Mouse (Mus musculus): ENCODE results near the gene Tpp2.
"Not testable (repeated sequence)": the region's sequence is repeated elsewhere in the genome, so short reads cannot be mapped to it uniquely, and the experiment has no call there.

Tpp2 gene

GRCm38 (mm10) chr1:43933488-43934415 lies at the start of gene Tpp2:
TSS of gene Tpp2 (plus strand) at chr1:43933647.
- peak; percentile 98 to 99 for DNase-seq (ENCODE audit: low spot score in 2 of 2)

GRCm38 (mm10) chr1:43888358-43888757 lies 45.1 kb upstream of the Tpp2 start:
- not testable (repeated sequence) for DNase-seq (ENCODE audit: low spot score in 2 of 2)

GRCm38 (mm10) chr1:43895742-43896141 lies 37.7 kb upstream of the Tpp2 start:
- DNase-seq (ENCODE audit: low spot score in 2 of 2): no peak

GRCm38 (mm10) chr1:43897131-43897530 lies 36.3 kb upstream of the Tpp2 start:
- DNase-seq (ENCODE audit: low spot score in 2 of 2): no peak

GRCm38 (mm10) chr1:43897987-43898386 lies 35.5 kb upstream of the Tpp2 start:
- DNase-seq (ENCODE audit: low spot score in 2 of 2): no peak

GRCm38 (mm10) chr1:43898991-43899714 lies 34.3 kb upstream of the Tpp2 start:
- DNase-seq (ENCODE audit: low spot score in 2 of 2): peak in 1 of 2 experiments; percentile 31

GRCm38 (mm10) chr1:43902417-43902816 lies 31.0 kb upstream of the Tpp2 start:
- no peak for DNase-seq (ENCODE audit: low spot score in 2 of 2)

GRCm38 (mm10) chr1:43902855-43903254 lies 30.6 kb upstream of the Tpp2 start:
- no peak for DNase-seq (ENCODE audit: low spot score in 2 of 2)

- DNase-seq (ENCODE audit: low spot score in 2 of 2): no peak
Observed at GRCm38 (mm10) chr1:43915428-43915827, 18.0 kb upstream of the Tpp2 start.

- no peak for DNase-seq (ENCODE audit: low spot score in 2 of 2)
Observed at GRCm38 (mm10) chr1:43916854-43917253, 16.6 kb upstream of the Tpp2 start.

GRCm38 (mm10) chr1:43934416-43934810 lies 966 bp downstream of the Tpp2 start:
- DNase-seq (ENCODE audit: low spot score in 2 of 2): no peak

GRCm38 (mm10) chr1:43939310-43939709 lies 5.9 kb downstream of the Tpp2 start:
- DNase-seq (ENCODE audit: low spot score in 2 of 2): no peak

GRCm38 (mm10) chr1:43941476-43942217 lies 8.2 kb downstream of the Tpp2 start:
- no peak for DNase-seq (ENCODE audit: low spot score in 2 of 2)

GRCm38 (mm10) chr1:43942814-43943213 lies 9.4 kb downstream of the Tpp2 start:
- DNase-seq (ENCODE audit: low spot score in 2 of 2): no peak

GRCm38 (mm10) chr1:43953679-43954078 lies 20.2 kb downstream of the Tpp2 start:
- no peak for DNase-seq (ENCODE audit: low spot score in 2 of 2)

- DNase-seq (ENCODE audit: low spot score in 2 of 2): no peak
Observed at GRCm38 (mm10) chr1:43964381-43964780, 30.9 kb downstream of the Tpp2 start.

GRCm38 (mm10) chr1:43966756-43967155 lies 33.3 kb downstream of the Tpp2 start:
- no peak for DNase-seq (ENCODE audit: low spot score in 2 of 2)

- DNase-seq (ENCODE audit: low spot score in 2 of 2): no peak
Observed at GRCm38 (mm10) chr1:43969361-43969760, 35.9 kb downstream of the Tpp2 start.

GRCm38 (mm10) chr1:43971089-43971488 lies 37.6 kb downstream of the Tpp2 start:
- DNase-seq (ENCODE audit: low spot score in 2 of 2): no peak

- no peak for DNase-seq (ENCODE audit: low spot score in 2 of 2)
Observed at GRCm38 (mm10) chr1:43996914-43997589, 63.6 kb downstream of the Tpp2 start.

GRCm38 (mm10) chr1:44004513-44004912 lies 71.1 kb downstream of the Tpp2 start:
- DNase-seq (ENCODE audit: low spot score in 2 of 2): no peak

- DNase-seq (ENCODE audit: low spot score in 2 of 2): no peak
Observed at GRCm38 (mm10) chr1:44015556-44015955, 82.1 kb downstream of the Tpp2 start.
